Mouse (Mus musculus) thymus, adult 2 months (tissue): ENCODE data around the gene Epo.

Experiments used
- CTCF ChIP-seq: fragments of 200-500 bp; IDR thresholded peaks from 2 replicates; pipeline ENCODE4 v1.5.1; 2012; ENCODE audit warnings: mild to moderate bottlenecking, control low read depth, low read length, moderate library complexity, borderline replicate concordance; ENCODE audit not compliant: control insufficient read depth, poor library complexity, insufficient read depth; ENCODE audit errors: extremely low read depth
- POLR2A ChIP-seq: fragments of 200-500 bp; IDR thresholded peaks from 2 replicates; pipeline ENCODE4 v1.6.1; 2012; ENCODE audit warnings: mild to moderate bottlenecking, low read length, control low read depth, moderate library complexity; ENCODE audit not compliant: control insufficient read depth, poor library complexity, insufficient read depth; ENCODE audit errors: extremely low read depth

DNA sequence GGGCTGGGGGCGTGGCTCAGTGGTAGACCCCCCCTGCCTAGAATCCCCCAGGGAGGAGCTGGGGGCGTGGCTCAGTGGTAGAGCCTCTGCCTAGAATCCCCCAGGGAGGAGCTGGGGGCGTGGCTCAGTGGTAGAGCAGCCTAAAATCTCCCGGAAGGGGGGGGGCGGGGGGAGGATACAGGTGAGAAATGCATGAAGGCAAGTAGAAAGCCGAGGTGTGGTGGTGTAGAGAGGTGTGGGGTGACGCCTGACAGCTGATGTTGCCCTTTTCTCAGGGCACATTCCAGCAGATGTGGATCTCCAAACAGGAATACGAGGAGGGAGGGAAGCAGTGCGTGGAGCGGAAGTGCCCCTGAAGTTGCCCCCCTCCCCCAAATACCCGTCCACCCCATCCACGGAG lies 36.0 kb upstream of the Epo start:
- TF ChIP-seq CTCF (no peak), POLR2A (no peak)
